Mouse (Mus musculus) adipocyte (in vitro differentiated cells): ENCODE measurements around the gene Tyw1.

Experiments
- DNase-seq: peaks from one replicate; pipeline ENCODE4 v3.0.0-alpha.2; 2016; ENCODE audit warnings: low spot score

The Tyw1 gene

DNA sequence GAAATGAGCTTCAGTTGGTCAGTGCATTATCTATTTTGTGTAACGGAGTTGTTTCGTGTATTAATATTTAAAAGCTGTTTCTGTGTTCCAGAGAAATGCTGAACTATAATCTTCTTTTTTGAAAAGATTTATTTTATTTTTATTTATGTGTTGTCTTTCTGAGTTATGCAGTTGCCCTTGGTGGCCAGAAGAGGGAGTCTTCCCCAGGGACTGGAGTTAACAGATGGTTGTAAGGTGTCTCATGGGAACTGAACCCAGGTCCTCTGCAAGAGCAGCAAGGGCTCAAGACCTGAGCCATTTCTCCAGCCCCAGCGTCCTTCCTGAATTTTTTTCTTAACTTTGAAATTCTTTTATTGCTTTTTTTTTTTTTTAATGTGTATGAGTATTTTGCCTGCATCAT, 59.5 kb downstream of the Tyw1 start:
- peak; percentile 8 for DNase-seq

DNA sequence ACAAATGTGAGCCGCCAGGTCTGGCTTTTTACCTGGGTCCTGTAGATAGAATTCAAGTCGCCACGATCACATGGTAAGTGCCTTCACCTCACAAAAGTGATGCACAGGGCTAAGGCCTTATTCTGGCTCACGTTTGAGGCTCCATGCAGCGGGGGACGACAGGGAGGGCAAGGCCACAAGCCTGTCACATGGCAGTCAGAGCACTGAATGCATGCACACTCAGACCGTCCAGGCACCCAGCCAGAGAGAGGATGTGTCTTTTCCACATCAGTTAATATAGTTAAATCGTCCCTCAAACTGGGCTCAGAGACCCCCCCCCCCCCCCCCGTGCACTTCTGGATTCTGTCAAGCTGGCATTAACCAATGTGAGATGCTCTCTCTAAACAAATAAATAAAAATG, 60.9 kb downstream of the Tyw1 start:
- DNase-seq: no peak

- no peak for DNase-seq
Measured at GRCm38 (mm10) chr5:130319783-130320182, 64.4 kb downstream of the Tyw1 start.

- DNase-seq: peak; percentile 23
Measured at GRCm38 (mm10) chr5:130320485-130320884, 65.1 kb downstream of the Tyw1 start.

DNA sequence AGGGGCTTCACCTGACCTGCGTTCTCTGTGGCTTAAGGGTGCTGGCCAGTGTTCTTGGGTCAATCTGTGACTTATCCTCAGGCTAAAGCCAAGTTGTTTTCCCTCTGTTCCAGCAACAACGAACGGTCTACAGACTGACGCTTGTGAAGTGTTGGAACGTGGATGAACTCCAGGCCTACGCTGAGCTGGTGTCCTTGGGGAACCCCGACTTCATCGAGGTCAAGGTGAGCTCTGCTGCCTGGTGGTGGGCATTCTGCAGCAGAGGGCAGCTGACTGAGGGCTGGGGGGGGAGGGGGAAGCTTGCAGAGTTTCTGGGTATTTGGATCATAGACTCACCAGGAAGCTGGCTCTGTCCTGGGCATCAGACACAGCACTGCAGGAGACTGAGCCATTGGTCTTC, 70.1 kb downstream of the Tyw1 start:
- no peak for DNase-seq

- DNase-seq: no peak
Measured at GRCm38 (mm10) chr5:130327615-130328263, 72.3 kb downstream of the Tyw1 start.

- DNase-seq: no peak
Measured at GRCm38 (mm10) chr5:130328366-130328765, 72.9 kb downstream of the Tyw1 start.

DNA sequence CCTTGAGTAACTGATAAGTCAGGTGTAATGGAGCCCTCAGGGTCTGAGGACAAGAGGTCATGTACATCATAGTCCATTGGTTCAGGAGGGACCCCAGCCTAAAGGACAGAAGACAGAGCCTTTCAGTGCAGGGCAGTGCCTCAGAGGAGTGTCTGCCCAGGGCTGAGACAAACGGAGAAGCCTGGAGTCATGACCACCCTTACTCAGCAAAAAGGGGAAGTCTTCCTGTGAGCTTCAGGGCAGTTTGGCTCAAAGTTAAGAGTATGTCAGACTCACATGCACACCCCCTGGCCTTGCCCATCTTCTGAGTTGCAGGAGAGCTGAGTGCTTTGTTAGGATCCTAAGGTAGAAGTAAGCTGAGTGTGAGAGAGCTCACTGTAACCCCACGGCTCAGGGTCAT, 74.5 kb downstream of the Tyw1 start:
- no peak for DNase-seq

DNA sequence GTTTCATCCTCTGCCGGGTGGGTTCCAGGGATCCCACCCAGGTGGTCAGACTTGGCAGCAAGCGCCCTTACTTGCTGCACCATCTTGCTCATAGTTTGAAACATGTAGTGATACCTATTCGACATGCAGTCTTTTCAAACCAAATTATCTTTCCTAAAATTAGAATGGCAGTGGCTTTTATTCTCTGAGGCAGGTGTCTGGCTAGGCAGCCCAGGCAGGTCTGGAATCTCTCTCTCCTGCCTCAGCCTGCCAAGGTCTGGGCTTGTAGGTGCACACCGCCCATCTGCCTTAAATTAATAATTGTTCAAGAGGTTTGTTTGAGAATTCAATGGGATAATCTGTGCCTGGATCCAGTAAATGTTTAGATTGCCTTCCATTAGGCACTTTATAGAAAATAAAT, 75.4 kb downstream of the Tyw1 start:
- DNase-seq: no peak

GRCm38 (mm10) chr5:130331206-130331605, 75.8 kb downstream of the Tyw1 start:
- no peak for DNase-seq

- DNase-seq: no peak
Measured at GRCm38 (mm10) chr5:130333566-130333965, 78.1 kb downstream of the Tyw1 start.

GRCm38 (mm10) chr5:130333971-130334370, 78.6 kb downstream of the Tyw1 start:
- no peak for DNase-seq

GRCm38 (mm10) chr5:130335462-130335861, 80.0 kb downstream of the Tyw1 start:
- DNase-seq: no peak

DNA sequence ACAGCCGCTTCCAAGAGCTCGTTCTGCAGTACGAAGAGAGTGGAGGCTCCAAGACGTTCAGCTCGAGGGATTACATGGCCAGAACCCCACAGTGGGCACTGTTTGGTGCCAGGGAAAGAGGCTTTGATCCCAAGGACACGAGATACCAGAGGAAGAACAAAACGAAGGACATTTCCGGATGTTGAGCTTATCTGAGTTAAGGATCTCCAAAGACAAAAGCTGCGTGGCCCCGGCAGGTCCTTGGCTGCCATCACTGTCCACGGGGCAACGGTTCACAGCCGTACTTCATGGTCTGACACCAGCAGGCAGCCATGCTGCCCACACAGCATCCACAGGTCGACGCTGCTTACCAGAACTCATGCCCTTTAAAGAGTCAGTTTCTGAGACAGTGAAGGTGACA, 85.2 kb downstream of the Tyw1 start:
- no peak for DNase-seq

GRCm38 (mm10) chr5:130344999-130345398, 89.6 kb downstream of the Tyw1 start:
- DNase-seq: no peak

DNA sequence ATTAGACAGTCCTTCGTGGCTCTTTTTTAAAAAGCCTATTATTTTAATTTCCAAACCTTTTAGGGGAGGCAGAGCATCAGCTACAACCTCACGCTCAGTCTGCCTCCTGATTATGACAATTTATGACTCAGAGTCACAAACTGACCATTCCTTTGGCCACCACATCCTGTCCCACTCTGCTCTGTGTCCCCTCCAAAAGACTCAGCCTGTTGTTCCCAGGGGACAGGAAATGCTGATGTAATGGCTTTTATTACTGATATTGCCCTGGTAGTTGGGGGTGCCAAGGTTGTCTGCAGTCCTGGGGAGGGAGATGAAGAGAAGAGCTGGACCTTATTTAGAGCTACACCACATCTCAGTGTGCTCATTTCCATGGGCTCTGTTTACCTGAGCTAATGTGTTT, 90.5 kb downstream of the Tyw1 start:
- no peak for DNase-seq

DNA sequence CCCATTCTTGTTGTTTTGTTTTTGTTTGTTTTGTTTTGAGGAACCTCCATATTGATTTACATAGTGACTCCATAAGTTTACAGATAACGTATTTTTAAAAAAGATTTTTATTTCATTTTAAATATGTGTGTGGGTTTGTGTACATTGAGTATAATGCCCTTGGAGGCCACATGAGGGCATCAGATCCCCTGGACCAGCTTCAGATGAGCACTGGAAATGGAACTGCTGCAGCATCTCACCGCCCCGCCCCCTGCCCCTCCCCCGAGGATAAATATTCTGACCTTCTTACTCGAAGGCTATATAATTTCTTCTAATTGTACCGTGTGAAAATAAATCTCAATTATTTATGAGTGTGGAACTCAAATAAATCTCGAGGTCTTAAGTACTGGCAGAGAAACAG, 99.8 kb downstream of the Tyw1 start:
- no peak for DNase-seq

- no peak for DNase-seq
Measured at GRCm38 (mm10) chr5:130363111-130363510, 107.7 kb downstream of the Tyw1 start.

GRCm38 (mm10) chr5:130363773-130364172, 108.4 kb downstream of the Tyw1 start:
- DNase-seq: peak; percentile 18

DNA sequence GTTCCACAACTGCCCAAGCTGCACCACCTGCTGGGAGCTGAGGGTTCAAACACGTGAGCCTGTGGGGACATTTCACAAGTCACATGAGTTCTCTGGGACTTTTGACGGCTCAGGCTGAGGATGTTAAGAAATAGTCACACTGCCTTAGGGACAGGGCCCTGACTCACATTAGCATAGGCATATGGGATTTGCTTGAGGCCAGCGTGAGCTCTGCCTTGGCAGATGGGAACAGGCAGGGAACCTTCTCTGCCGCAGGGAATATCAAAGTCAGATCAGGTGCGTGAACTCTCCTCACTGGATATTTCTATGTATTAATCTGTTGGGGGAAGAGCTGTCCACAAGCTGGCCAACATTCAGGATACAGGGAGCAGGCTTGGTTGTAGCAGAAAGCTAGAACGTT, 112.8 kb downstream of the Tyw1 start:
- DNase-seq: no peak

- no peak for DNase-seq
Measured at GRCm38 (mm10) chr5:130369237-130369636, 113.8 kb downstream of the Tyw1 start, which contains the start of gene Caln1. TSS of gene Caln1 (plus strand) at chr5:130369455.

DNA sequence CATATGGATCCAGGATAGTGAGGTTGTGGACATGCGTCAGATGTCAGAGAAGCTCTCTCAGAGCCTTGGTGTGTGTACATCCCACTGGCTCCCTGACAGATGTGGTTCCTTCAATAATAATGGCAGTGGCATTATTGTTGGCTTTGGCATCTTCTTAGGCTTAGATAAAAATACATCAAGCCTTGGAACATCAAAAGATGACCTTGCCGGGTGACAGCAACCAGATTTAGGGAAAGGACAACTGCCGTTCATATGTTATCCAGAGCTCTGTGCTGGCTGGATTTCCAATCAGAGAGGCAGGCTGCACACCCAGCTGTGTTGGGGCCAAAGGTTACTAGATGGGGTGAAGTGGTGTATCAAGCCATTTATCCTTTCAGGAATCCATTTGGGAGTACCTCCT, 120.0 kb downstream of the Tyw1 start:
- DNase-seq: no peak

- no peak for DNase-seq
Measured at GRCm38 (mm10) chr5:130384222-130384912, 128.9 kb downstream of the Tyw1 start, which contains the start of gene A330070K13Rik. TSS of gene A330070K13Rik (minus strand) at chr5:130384631.

GRCm38 (mm10) chr5:130386418-130386817, 131.0 kb downstream of the Tyw1 start:
- no peak for DNase-seq
